Comparison of ENCODE assay signal across 26 mouse cellular contexts in the genomic region with DNA sequence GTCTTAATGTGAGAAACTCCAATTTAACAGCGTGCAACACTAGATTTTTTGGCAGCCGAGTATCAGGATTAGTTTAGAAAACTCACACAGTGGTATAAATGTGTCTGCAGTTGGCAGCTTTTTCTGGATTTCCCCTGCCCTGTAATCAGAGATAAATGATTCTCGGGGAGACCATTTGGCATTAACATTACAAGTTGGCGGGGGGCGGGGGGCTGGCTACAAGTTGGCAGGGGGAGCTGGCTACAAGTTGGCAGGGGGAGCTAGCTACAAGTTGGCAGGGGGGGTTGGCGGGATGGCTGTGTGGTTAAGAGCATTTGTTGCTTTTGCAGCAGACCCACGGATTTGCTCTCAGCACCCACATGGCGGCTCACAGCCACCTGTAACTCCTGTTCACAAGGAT. TPM values are rescaled to one million over a fixed set of nuclear protein-coding genes. Genes with fewer than 3 reads are reported as not detected.
DNase-seq lines count a peak whose midpoint lies in the region; ATAC-seq and TF ChIP-seq lines count a peak whose summit lies in the region.
"Had no signal": no experiment of that assay in that cellular context is flagged by ENCODE, and none has a peak within 500 bp of the region (broad histone marks: within the 10 kb centered on the region; RNA-seq: fewer than 3 reads in every experiment).

No protein-coding gene starts in this region.

- intact Hi-C loops in heart, postnatal 36 days (cut with DNase I), result no loop called here

- 66% methylated on average over 8 of the region's 8 CpGs for WGBS in hindbrain, embryonic 16.5 days

- H3K9ac ChIP-seq in hindbrain, embryonic 16.5 days (ENCODE audit: low read depth, low read length), result no peak overlapping the region
- H3K9ac ChIP-seq: embryonic facial prominence, embryonic 13.5 days; heart, embryonic 15.5 days; lung, embryonic 14.5 days; midbrain, embryonic 15.5 days; neural tube, embryonic 12.5 days had no signal

- no peaks in the 10 kb centered on the region for H3K27me3 ChIP-seq in hindbrain, embryonic 16.5 days (replicated peaks; ENCODE audit: control insufficient read depth, insufficient read depth, low read length)
- H3K27me3 ChIP-seq: heart, embryonic 15.5 days; midbrain, embryonic 15.5 days; neural tube, embryonic 12.5 days had no signal

- TF ChIP-seq CTCF in brain, embryonic 14.5 days (IDR thresholded peaks at IDR 0.05; ENCODE audit: borderline replicate concordance, extremely low read depth, insufficient read depth, insufficient read length), result no peak

- H3K4me3 ChIP-seq in hindbrain, embryonic 16.5 days (ENCODE audit: low read length), result no peak overlapping the region
- H3K4me3 ChIP-seq: embryonic facial prominence, embryonic 13.5 days; heart, embryonic 15.5 days; midbrain, embryonic 15.5 days; neural tube, embryonic 12.5 days had no signal

- peak; percentile 60 for DNase-seq in heart, adult 11 months
- DNase-seq in heart, postnatal 36 days, result no peak
- peak; percentile 55 for DNase-seq in brain, adult 2 months (ENCODE audit: low read depth, low spot score)
- peak; percentile 87 for DNase-seq in brain, embryonic 14.5 days (ENCODE audit: low read depth)
- peak; percentile 37 for DNase-seq in layer of hippocampus, adult 9-11 months
- DNase-seq in embryo, embryonic 10.5 days (ENCODE audit: low spot score), result no peak
- DNase-seq: adrenal gland, postnatal 10 days; cerebellum, postnatal 36 days; lung, embryonic 14.5 days; thymus, postnatal 4 days had no signal

- H3K4me2 ChIP-seq in hindbrain, embryonic 16.5 days (ENCODE audit: low read length), result no peak overlapping the region
- H3K4me2 ChIP-seq: embryonic facial prominence, embryonic 13.5 days; heart, embryonic 15.5 days; lung, embryonic 14.5 days; midbrain, embryonic 15.5 days; neural tube, embryonic 12.5 days had no signal

- TF ChIP-seq POLR2A in brain, embryonic 14.5 days (IDR thresholded peaks at IDR 0.05; ENCODE audit: borderline replicate concordance, extremely low read depth, insufficient read depth, insufficient read length, poor library complexity, severe bottlenecking), result no peak

- ATAC-seq in erythroblast, adult 5-6 weeks (replicated peaks; ENCODE audit: low FRiP score, poor library complexity, severe bottlenecking), result no peak
- ATAC-seq in hindbrain, embryonic 16.5 days, result no peak
- ATAC-seq: CD4-positive, CD25-positive, alpha-beta regulatory T cell, adult 4 months; intestine, embryonic 16.5 days; midbrain, embryonic 15.5 days had no signal

- H3K4me1 ChIP-seq in hindbrain, embryonic 16.5 days (ENCODE audit: control insufficient read depth, insufficient read depth, low read depth, low read length), result no peaks in the 10 kb centered on the region
- H3K4me1 ChIP-seq: embryonic facial prominence, embryonic 13.5 days; heart, embryonic 15.5 days; midbrain, embryonic 15.5 days; neural tube, embryonic 12.5 days had no signal

- no peak overlapping the region for H3K27ac ChIP-seq in hindbrain, embryonic 16.5 days (ENCODE audit: low read depth, low read length)
- H3K27ac ChIP-seq: embryonic facial prominence, embryonic 13.5 days; heart, embryonic 15.5 days; kidney, postnatal 0 days; macrophage; midbrain, embryonic 15.5 days; neural tube, embryonic 12.5 days had no signal

- no peaks in the 10 kb centered on the region for H3K9me3 ChIP-seq in hindbrain, embryonic 16.5 days (ENCODE audit: control insufficient read depth, low read length)
- H3K9me3 ChIP-seq: embryonic facial prominence, embryonic 13.5 days; heart, embryonic 15.5 days; midbrain, embryonic 15.5 days; neural tube, embryonic 12.5 days had no signal

- no peaks in the 10 kb centered on the region for H3K36me3 ChIP-seq in hindbrain, embryonic 16.5 days (ENCODE audit: control insufficient read depth, insufficient read depth, low read length)
- H3K36me3 ChIP-seq: embryonic facial prominence, embryonic 13.5 days; heart, embryonic 15.5 days; midbrain, embryonic 15.5 days; neural tube, embryonic 12.5 days had no signal

RNA-seq across cellular contexts. Expression of a gene that starts 1.1 kb away (rescaled TPM):
- not detected for total RNA-seq in heart, postnatal 36 days (2021)
- not detected in 2 replicates for polyA plus RNA-seq in brain, embryonic 14.5 days (2012; rRNA removed)
- total RNA-seq in erythroblast, adult 5-6 weeks (2015; ENCODE audit: low replicate concordance), result not detected in 2 replicates
- not detected in 2 replicates for total RNA-seq in erythroblast, adult 5-6 weeks (2017; ENCODE audit: low replicate concordance)
- polyA plus RNA-seq in hindbrain, embryonic 16.5 days (2015; fragmentation: Nextera tagmentation; extraction: Ambion mirVana), result not detected in 2 replicates
- total RNA-seq: adrenal gland, postnatal 10 days; granulocyte monocyte progenitor cell, adult 5-6 weeks; liver, adult 2 months; MEL had no signal
- polyA plus RNA-seq: CD4-positive, CD25-positive, alpha-beta regulatory T cell, adult 4 months; embryonic facial prominence, embryonic 13.5 days; frontal cortex, adult 2 months; heart, embryonic 15.5 days; hindbrain, embryonic 11.5 days; intestine, embryonic 16.5 days; kidney, postnatal 0 days; liver, adult 2 months; lung, embryonic 14.5 days; macrophage; midbrain, embryonic 15.5 days; neural tube, embryonic 12.5 days had no signal

RNA-seq across cellular contexts. Expression of a gene that starts 8.3 kb away (rescaled TPM):
- under 1 TPM in 1 of 2 experiments, not detected in 1; 0.17 TPM for total RNA-seq in heart, postnatal 36 days (2021)
- polyA plus RNA-seq in brain, embryonic 14.5 days (2012; rRNA removed), result not detected in 2 replicates
- not detected in 2 replicates for total RNA-seq in erythroblast, adult 5-6 weeks (2015; ENCODE audit: low replicate concordance)
- total RNA-seq in erythroblast, adult 5-6 weeks (2017; ENCODE audit: low replicate concordance), result not detected in 2 replicates
- 0.15 and 0.17 TPM in 2 replicates for polyA plus RNA-seq in hindbrain, embryonic 16.5 days (2015; fragmentation: Nextera tagmentation; extraction: Ambion mirVana)
- total RNA-seq: adrenal gland, postnatal 10 days; granulocyte monocyte progenitor cell, adult 5-6 weeks; liver, adult 2 months; MEL had no signal
- polyA plus RNA-seq: embryonic facial prominence, embryonic 13.5 days; frontal cortex, adult 2 months; hindbrain, embryonic 11.5 days; intestine, embryonic 16.5 days; kidney, postnatal 0 days; liver, adult 2 months; lung, embryonic 14.5 days; macrophage; midbrain, embryonic 15.5 days; neural tube, embryonic 12.5 days; testis, adult 2 months had no signal

RNA-seq across cellular contexts. Expression of a gene that starts 16.3 kb away (rescaled TPM):
- not detected for total RNA-seq in heart, postnatal 36 days (2021)
- 0.10 TPM in 1 of 2 replicates, not detected in the other for polyA plus RNA-seq in brain, embryonic 14.5 days (2012; rRNA removed)
- not detected in 2 replicates for total RNA-seq in erythroblast, adult 5-6 weeks (2015; ENCODE audit: low replicate concordance)
- total RNA-seq in erythroblast, adult 5-6 weeks (2017; ENCODE audit: low replicate concordance), result 0.14 TPM in 1 of 2 replicates, not detected in the other
- polyA plus RNA-seq in hindbrain, embryonic 16.5 days (2015; fragmentation: Nextera tagmentation; extraction: Ambion mirVana), result 0.08 and 0.30 TPM in 2 replicates
- total RNA-seq: adrenal gland, postnatal 10 days; granulocyte monocyte progenitor cell, adult 5-6 weeks; liver, adult 2 months; MEL had no signal
- polyA plus RNA-seq: CD4-positive, CD25-positive, alpha-beta regulatory T cell, adult 4 months; embryonic facial prominence, embryonic 13.5 days; heart, embryonic 15.5 days; hindbrain, embryonic 11.5 days; intestine, embryonic 16.5 days; kidney, postnatal 0 days; liver, adult 2 months; lung, embryonic 14.5 days; macrophage; midbrain, embryonic 15.5 days; neural tube, embryonic 12.5 days; testis, adult 2 months had no signal

RNA-seq across cellular contexts. Expression of a gene that starts 23.2 kb away (rescaled TPM):
- total RNA-seq in heart, postnatal 36 days (2021), result not detected
- polyA plus RNA-seq in brain, embryonic 14.5 days (2012; rRNA removed), result not detected in 2 replicates
- total RNA-seq in erythroblast, adult 5-6 weeks (2015; ENCODE audit: low replicate concordance), result not detected in 2 replicates
- 0.42 TPM in 1 of 2 replicates, not detected in the other for total RNA-seq in erythroblast, adult 5-6 weeks (2017; ENCODE audit: low replicate concordance)
- polyA plus RNA-seq in hindbrain, embryonic 16.5 days (2015; fragmentation: Nextera tagmentation; extraction: Ambion mirVana), result 0.07 TPM in 1 of 2 replicates, not detected in the other
- total RNA-seq: adrenal gland, postnatal 10 days; granulocyte monocyte progenitor cell, adult 5-6 weeks; liver, adult 2 months had no signal
- polyA plus RNA-seq: CD4-positive, CD25-positive, alpha-beta regulatory T cell, adult 4 months; frontal cortex, adult 2 months; heart, embryonic 15.5 days; kidney, postnatal 0 days; liver, adult 2 months; macrophage; neural tube, embryonic 12.5 days; testis, adult 2 months had no signal

RNA-seq across cellular contexts. Expression of a gene that starts 32.4 kb away (rescaled TPM):
- total RNA-seq in heart, postnatal 36 days (2021), result not detected
- polyA plus RNA-seq in brain, embryonic 14.5 days (2012; rRNA removed), result not detected in 2 replicates
- total RNA-seq in erythroblast, adult 5-6 weeks (2015; ENCODE audit: low replicate concordance), result not detected in 2 replicates
- total RNA-seq in erythroblast, adult 5-6 weeks (2017; ENCODE audit: low replicate concordance), result not detected in 2 replicates
- not detected in 2 replicates for polyA plus RNA-seq in hindbrain, embryonic 16.5 days (2015; fragmentation: Nextera tagmentation; extraction: Ambion mirVana)
- total RNA-seq: adrenal gland, postnatal 10 days; granulocyte monocyte progenitor cell, adult 5-6 weeks; liver, adult 2 months; MEL had no signal
- polyA plus RNA-seq: CD4-positive, CD25-positive, alpha-beta regulatory T cell, adult 4 months; embryonic facial prominence, embryonic 13.5 days; frontal cortex, adult 2 months; heart, embryonic 15.5 days; hindbrain, embryonic 11.5 days; intestine, embryonic 16.5 days; kidney, postnatal 0 days; liver, adult 2 months; lung, embryonic 14.5 days; macrophage; midbrain, embryonic 15.5 days; neural tube, embryonic 12.5 days had no signal

Comparison
In these comparisons a context has a peak if more than half of its experiments do, and no peak if none do; other contexts are left out.
1. DNase-seq: peak in heart, adult 11 months (single experiment), brain, adult 2 months (single experiment), brain, embryonic 14.5 days (single experiment) and layer of hippocampus, adult 9-11 months (single experiment); none in heart, postnatal 36 days (0 of 2) and embryo, embryonic 10.5 days (single experiment).